Mouse (Mus musculus) left cerebral cortex, adult 6 months (tissue): ENCODE measurements around the gene Nexmif. TPM values are rescaled to one million over a fixed set of nuclear protein-coding genes. Genes with fewer than 3 reads are reported as not detected.

Experiments
- long read RNA-seq, 2 experiments: library from polyadenylated mRNA; unstranded; transcript quantifications; one replicate each; pipeline ENCODE4 v2.0.0; 2019 to 2020
- polyA plus RNA-seq: library from polyadenylated mRNA; unstranded; fragments of <200 nt; fragmentation: Nextera tagmentation; gene quantifications from 2 replicates; pipeline ENCODE4 v1.2.3, GENCODE M21; 2021

Gene Nexmif
- polyA plus RNA-seq, result 2.9 and 4.6 TPM in 2 replicates
- long read RNA-seq, experiment 1, full-length matches to known transcripts, result 20 of 27 reads
- long read RNA-seq, experiment 1, partial matches to known transcripts, result 0 of 27 reads
- long read RNA-seq, experiment 1, other reads (novel, unspliced or antisense), result 7 of 27 reads
- long read RNA-seq, experiment 2, full-length matches to known transcripts, result 6 of 18 reads
- long read RNA-seq, experiment 2, partial matches to known transcripts, result 0 of 18 reads
- long read RNA-seq, experiment 2, other reads (novel, unspliced or antisense), result 12 of 18 reads

GRCm38 (mm10) chrX:104200736-104201591 lies at the start of gene Nexmif:
Nexmif (minus strand) TSS chrX:104201185.

Other genes starting within 250 kb of the Nexmif start
- 19.2 and 21.5 TPM in 2 replicates for gene Rlim, start 219.9 kb downstream of the Nexmif start, polyA plus RNA-seq
- 6.0 and 7.0 TPM in 2 replicates for gene Abcb7, start 212.7 kb upstream of the Nexmif start, polyA plus RNA-seq